Mouse (Mus musculus): ENCODE results near the gene Zfp850. TPM values are rescaled to one million over a fixed set of nuclear protein-coding genes. Genes with fewer than 3 reads are reported as not detected.
"Not testable (repeated sequence)": the region's sequence is repeated elsewhere in the genome, so short reads cannot be mapped to it uniquely, and the experiment has no call there.

Zfp850 gene
- total and polyA plus RNA-seq, 2 experiments from 2014 or later, result 4.0 to 14.2 TPM

DNA sequence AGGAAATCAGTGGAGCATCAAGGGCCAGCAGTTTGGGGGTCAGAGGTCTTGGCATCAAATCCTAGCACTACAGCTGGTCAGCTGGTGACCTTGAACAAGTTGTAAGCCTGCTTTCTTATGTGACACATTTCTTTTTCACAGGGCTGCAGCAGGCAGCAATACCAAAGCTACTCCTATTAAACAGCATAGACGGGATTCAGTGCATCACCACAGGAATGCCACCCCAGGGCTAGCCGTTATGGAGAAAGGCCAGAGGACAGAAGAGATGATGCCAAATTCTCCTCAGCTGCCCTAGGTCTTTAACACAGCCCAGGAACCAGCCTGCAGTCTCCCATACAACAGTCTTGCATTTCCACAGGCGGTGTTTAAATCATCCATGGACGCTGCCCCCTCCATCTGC, 30.6 kb upstream of the Zfp850 start:
- no peaks in the 10 kb centered on the region for H3K9me3 ChIP-seq (ENCODE audit: low read length)
- peaks cover 8% of the 10 kb centered on the region; the same call in 1 of the 2 replicates for H3K4me1 ChIP-seq (ENCODE audit: insufficient read depth)
- no peak for TF ChIP-seq CTCF (IDR thresholded peaks at IDR 0.05; ENCODE audit: low read depth)
- ATAC-seq (no peak), DNase-seq (no peak)
- H3K4me3 ChIP-seq (ENCODE audit: low read depth, low read length), result no peak overlapping the region
- no peak overlapping the region for H3K9ac ChIP-seq
- no peak overlapping the region for H3K4me2 ChIP-seq (ENCODE audit: low read depth)
- H3K36me3 ChIP-seq (ENCODE audit: insufficient read depth), result peaks cover 84% of the 10 kb centered on the region
- 82% methylated on average over 4 of the region's 4 CpGs for WGBS
- no peaks in the 10 kb centered on the region for H3K27me3 ChIP-seq (ENCODE audit: insufficient read depth, low read length)
- H3K27ac ChIP-seq (ENCODE audit: low read depth, low read length), result no peak overlapping the region

DNA sequence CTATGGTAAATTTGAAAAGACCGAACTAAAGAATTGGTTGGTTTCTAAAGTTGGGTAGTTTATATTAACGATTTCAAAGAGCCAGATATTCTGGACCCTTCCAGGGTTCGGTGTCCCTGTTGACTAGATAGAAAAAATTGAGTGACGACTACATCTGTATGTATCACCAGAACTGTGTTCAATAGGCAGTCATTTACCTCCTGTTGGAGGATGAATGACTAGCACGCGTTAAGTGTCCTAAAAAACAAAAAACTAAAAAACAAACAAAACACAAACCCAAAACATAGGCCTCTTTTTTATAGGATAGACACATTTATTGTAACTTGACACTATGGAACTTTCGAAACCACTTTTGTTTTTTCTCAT, 513 bp upstream of the Zfp850 start:
- Histone ChIP-seq H3K4me3 (ENCODE audit: low read depth, low read length) (peak overlapping the region; percentile 56), H3K9me3 (ENCODE audit: low read length) (no peaks in the 10 kb centered on the region), H3K4me1 (ENCODE audit: insufficient read depth) (no peaks in the 10 kb centered on the region), H3K27ac (ENCODE audit: low read depth, low read length) (no peak overlapping the region), H3K4me2 (ENCODE audit: low read depth) (peak overlapping the region; percentile 60), H3K36me3 (ENCODE audit: insufficient read depth) (no peaks in the 10 kb centered on the region; the same call in 1 of the 2 replicates), H3K9ac (peak overlapping the region; percentile 64), H3K27me3 (ENCODE audit: insufficient read depth, low read length) (no peaks in the 10 kb centered on the region)
- peak; percentile 14; the same call in 1 of the 2 replicates for ATAC-seq
- no peak for DNase-seq
- TF ChIP-seq CTCF (IDR thresholded peaks at IDR 0.05; ENCODE audit: low read depth), result no peak
- 20% methylated on average over 7 of the region's 7 CpGs for WGBS

DNA sequence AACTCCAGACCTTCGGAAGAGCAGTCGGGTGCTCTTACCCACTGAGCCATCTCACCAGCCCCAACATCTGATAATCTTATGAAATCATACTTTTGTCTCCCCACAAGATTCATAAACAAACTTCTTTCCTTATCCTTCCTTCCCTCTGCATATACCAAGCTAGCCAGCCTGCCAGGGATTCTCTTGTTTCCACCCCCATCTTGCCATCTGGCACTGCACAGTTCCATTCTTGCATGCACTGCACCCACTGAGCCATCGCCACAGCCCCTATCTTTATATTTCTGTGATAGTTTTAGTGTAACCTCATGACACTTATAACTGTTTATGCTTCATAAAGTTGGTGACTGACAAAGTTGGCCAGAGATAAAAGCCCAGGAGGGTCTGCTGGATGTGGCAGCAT, 3.6 kb downstream of the Zfp850 start:
- H3K9me3 ChIP-seq (ENCODE audit: low read length), result no peaks in the 10 kb centered on the region
- peaks cover 14% of the 10 kb centered on the region for H3K36me3 ChIP-seq (ENCODE audit: insufficient read depth)
- H3K27ac ChIP-seq (ENCODE audit: low read depth, low read length), result no peak overlapping the region
- no peak for ATAC-seq
- TF ChIP-seq CTCF (IDR thresholded peaks at IDR 0.05; ENCODE audit: low read depth), result no peak
- no peak overlapping the region for H3K9ac ChIP-seq
- no peaks in the 10 kb centered on the region for H3K4me1 ChIP-seq (ENCODE audit: insufficient read depth)
- H3K27me3 ChIP-seq (ENCODE audit: insufficient read depth, low read length), result no peaks in the 10 kb centered on the region
- H3K4me2 ChIP-seq (ENCODE audit: low read depth), result no peak overlapping the region
- WGBS, result 90% methylated on average over 3 of the region's 3 CpGs
- DNase-seq, result no peak
- no peak overlapping the region for H3K4me3 ChIP-seq (ENCODE audit: low read depth, low read length)

DNA sequence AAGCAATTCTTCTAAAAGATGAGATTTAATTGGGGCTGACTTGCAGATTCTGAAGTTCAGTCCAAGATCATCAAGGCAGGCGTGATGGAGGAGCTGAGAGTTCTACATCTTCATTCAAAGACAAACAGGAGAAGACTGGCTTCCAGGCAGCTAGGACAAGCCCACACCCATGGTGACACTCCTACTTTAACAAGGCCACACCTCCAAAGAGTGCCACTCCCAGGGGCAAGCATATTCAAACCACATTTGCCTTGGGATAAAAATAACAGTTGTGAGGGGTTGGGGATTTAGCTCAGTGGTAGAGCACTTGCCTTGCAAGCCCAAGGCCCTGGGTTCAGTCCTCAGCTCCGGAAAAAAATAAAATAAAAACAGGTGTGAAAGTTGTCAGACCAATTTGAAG, 31.7 kb downstream of the Zfp850 start:
- 81% methylated on average over 2 of the region's 2 CpGs for WGBS
- H3K9ac ChIP-seq, result no peak overlapping the region
- H3K27me3 ChIP-seq (ENCODE audit: insufficient read depth, low read length), result no peaks in the 10 kb centered on the region
- no peak overlapping the region for H3K4me3 ChIP-seq (ENCODE audit: low read depth, low read length)
- DNase-seq, result no peak
- peaks cover 28% of the 10 kb centered on the region for H3K9me3 ChIP-seq (ENCODE audit: low read length)
- TF ChIP-seq CTCF (IDR thresholded peaks at IDR 0.05; ENCODE audit: low read depth), result no peak
- no peak overlapping the region for H3K4me2 ChIP-seq (ENCODE audit: low read depth)
- no peak for ATAC-seq
- H3K36me3 ChIP-seq (ENCODE audit: insufficient read depth), result no peaks in the 10 kb centered on the region
- H3K27ac ChIP-seq (ENCODE audit: low read depth, low read length), result no peak overlapping the region
- peaks cover 10% of the 10 kb centered on the region for H3K4me1 ChIP-seq (ENCODE audit: insufficient read depth)

DNA sequence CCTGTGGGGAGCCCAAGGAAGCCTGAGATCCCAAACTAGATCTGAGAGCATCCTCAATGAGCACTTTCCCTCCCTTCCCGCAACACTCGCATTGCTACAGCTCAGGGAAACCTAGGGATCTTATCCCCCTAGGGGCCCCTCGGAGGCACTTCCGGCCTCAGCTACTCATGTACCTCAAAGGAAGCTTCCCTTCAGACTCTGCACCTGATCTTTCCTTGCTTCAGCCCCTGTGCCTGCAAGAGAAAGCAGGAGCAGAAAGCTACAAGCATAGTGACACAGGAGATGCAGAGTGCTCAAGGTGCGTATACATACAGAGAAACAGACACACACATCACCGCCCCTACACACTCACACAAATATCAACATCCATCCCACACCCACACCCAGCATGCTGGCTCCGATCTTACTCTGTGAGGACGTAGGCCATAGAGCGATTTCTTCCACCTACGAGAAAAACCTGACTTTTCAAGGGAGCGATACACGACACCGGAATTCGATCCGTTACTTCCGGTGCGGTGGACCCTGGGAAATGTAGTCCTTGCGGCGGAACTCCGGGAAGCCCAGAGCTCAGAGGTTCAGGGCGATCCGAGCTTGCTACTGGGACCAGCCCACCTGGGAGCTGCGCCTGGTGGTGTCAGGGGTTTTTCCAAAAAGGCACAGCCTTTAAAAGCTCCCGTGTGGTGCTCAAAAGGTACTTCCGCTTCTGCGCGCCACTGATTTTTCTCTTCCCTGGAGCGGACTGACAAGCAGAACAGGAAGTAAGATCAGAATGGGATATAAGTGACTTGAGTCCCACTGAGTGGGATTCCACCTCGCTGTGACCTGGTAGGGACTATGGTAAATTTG, 35.0 kb downstream of the Zfp850 start, which contains the start of gene Zfp780b:
Gene Zfp780b (minus strand): TSS at position 489 of the 846 bp plus-strand sequence.
- Histone ChIP-seq H3K4me1 (ENCODE audit: insufficient read depth) (peaks cover 10% of the 10 kb centered on the region), H3K27ac (ENCODE audit: low read depth, low read length) (peak within 1 kb of the TSS; percentile 87), H3K9me3 (ENCODE audit: low read length) (peaks cover 5% of the 10 kb centered on the region; the same call in 1 of the 2 replicates), H3K9ac (peak within 1 kb of the TSS; percentile 79), H3K4me2 (ENCODE audit: low read depth) (peak within 1 kb of the TSS; percentile 81), H3K27me3 (ENCODE audit: insufficient read depth, low read length) (no peaks in the 10 kb centered on the region), H3K4me3 (ENCODE audit: low read depth, low read length) (peak within 1 kb of the TSS; percentile 57), H3K36me3 (ENCODE audit: insufficient read depth) (0 out of 2 replicates have a peak, but pooled peaks cover 4% of the 10 kb centered on the region)
- DNase-seq (peak; percentile 79), ATAC-seq (peak; percentile 92)
- TF ChIP-seq CTCF (IDR thresholded peaks at IDR 0.05; ENCODE audit: low read depth), result no peak
- WGBS, result 1% methylated on average over 29 of the region's 29 CpGs

DNA sequence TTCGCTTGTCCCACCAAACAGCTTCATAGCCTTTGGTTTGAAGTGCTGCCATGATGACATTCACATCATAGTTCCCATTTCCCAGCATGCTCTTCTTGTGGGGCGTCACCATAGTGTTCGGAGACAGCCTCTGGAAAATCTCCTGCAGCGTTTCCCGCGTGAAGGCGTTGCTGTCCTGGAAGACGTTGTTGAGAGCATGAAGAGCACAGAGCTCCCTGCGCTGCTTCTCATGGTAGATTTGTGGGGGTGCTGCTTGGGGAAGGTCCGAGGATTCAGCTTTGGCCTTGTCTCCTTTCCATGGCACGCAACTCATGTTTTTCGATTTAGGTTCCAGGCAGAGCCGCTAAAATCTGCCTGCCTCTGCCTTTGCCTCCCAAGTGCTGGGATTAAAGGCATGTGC, 64.5 kb downstream of the Zfp850 start:
- not testable (repeated sequence) for DNase-seq; H3K4me3 ChIP-seq (ENCODE audit: low read depth, low read length); H3K9me3 ChIP-seq (ENCODE audit: low read length); ATAC-seq; H3K9ac ChIP-seq; H3K27ac ChIP-seq (ENCODE audit: low read depth, low read length); H3K4me1 ChIP-seq (ENCODE audit: insufficient read depth); H3K36me3 ChIP-seq (ENCODE audit: insufficient read depth); H3K4me2 ChIP-seq (ENCODE audit: low read depth); H3K27me3 ChIP-seq (ENCODE audit: insufficient read depth, low read length)
- 92% methylated on average over 13 of the region's 13 CpGs for WGBS

DNA sequence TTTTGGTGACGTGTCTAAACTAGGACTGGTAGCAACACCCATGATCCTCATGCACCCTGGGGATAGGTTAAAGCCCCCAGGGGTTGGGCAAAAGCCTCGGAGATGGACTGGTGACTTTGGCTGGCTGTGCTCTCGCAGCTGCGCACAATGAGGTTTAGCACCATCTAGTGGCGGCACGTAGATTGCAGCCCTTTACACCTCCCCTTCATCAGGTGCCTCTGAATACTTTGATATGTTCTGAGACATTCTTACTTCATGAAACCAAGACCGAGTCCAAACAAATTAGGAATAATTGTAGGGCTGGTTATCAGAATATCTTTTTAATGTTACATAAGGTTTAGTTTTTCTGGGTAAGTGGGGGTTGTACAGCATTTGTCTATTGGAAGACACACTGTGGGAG, 72.0 kb downstream of the Zfp850 start:
- WGBS, result 36% methylated on average over 4 of the region's 7 CpGs
- not testable (repeated sequence) for ATAC-seq; H3K4me1 ChIP-seq (ENCODE audit: insufficient read depth); H3K9me3 ChIP-seq (ENCODE audit: low read length); H3K4me2 ChIP-seq (ENCODE audit: low read depth); H3K9ac ChIP-seq; H3K27me3 ChIP-seq (ENCODE audit: insufficient read depth, low read length); H3K4me3 ChIP-seq (ENCODE audit: low read depth, low read length); H3K36me3 ChIP-seq (ENCODE audit: insufficient read depth); H3K27ac ChIP-seq (ENCODE audit: low read depth, low read length)
- DNase-seq, result peak; percentile 20
- peak; percentile 49; the same call in 1 of the 2 replicates for TF ChIP-seq CTCF (IDR thresholded peaks at IDR 0.05; ENCODE audit: low read depth)

Other genes starting within 250 kb of the Zfp850 start
- gene Zfp626, start 206.9 kb downstream of the Zfp850 start, total RNA-seq (2014; rRNA removed), result 4.6 and 9.5 TPM in 2 replicates
- 0.84 and 1.1 TPM in 2 replicates for gene Zfp626, start 206.9 kb downstream of the Zfp850 start, polyA plus RNA-seq (2015; fragmentation: Nextera tagmentation; extraction: Ambion mirVana)
- gene Zfp59, start 175.5 kb downstream of the Zfp850 start, total RNA-seq (2014; rRNA removed), result 10.7 and 11.6 TPM in 2 replicates
- 3.5 and 5.2 TPM in 2 replicates for gene Zfp59, start 175.5 kb downstream of the Zfp850 start, polyA plus RNA-seq (2015; fragmentation: Nextera tagmentation; extraction: Ambion mirVana)
- 2.5 and 2.8 TPM in 2 replicates for gene Zfp607a, start 156.6 kb downstream of the Zfp850 start, total RNA-seq (2014; rRNA removed)
- 0.54 and 0.68 TPM in 2 replicates for gene Zfp607a, start 156.6 kb downstream of the Zfp850 start, polyA plus RNA-seq (2015; fragmentation: Nextera tagmentation; extraction: Ambion mirVana)
- 15.3 and 19.7 TPM in 2 replicates for gene Zfp974, start 84.7 kb downstream of the Zfp850 start, total RNA-seq (2014; rRNA removed)
- gene Zfp974, start 84.7 kb downstream of the Zfp850 start, polyA plus RNA-seq (2015; fragmentation: Nextera tagmentation; extraction: Ambion mirVana), result 3.2 and 5.5 TPM in 2 replicates
- gene Zfp780b, start 34.9 kb downstream of the Zfp850 start, total RNA-seq (2014; rRNA removed), result 28.8 and 32.2 TPM in 2 replicates
- 12.9 and 19.9 TPM in 2 replicates for gene Zfp780b, start 34.9 kb downstream of the Zfp850 start, polyA plus RNA-seq (2015; fragmentation: Nextera tagmentation; extraction: Ambion mirVana)
- gene Psmc4, start 36.0 kb upstream of the Zfp850 start, total RNA-seq (2014; rRNA removed), result 200 and 233 TPM in 2 replicates
- 265 and 268 TPM in 2 replicates for gene Psmc4, start 36.0 kb upstream of the Zfp850 start, polyA plus RNA-seq (2015; fragmentation: Nextera tagmentation; extraction: Ambion mirVana)
- 0.57 and 0.62 TPM in 2 replicates for gene Fcgbp, start 57.1 kb upstream of the Zfp850 start, total RNA-seq (2014; rRNA removed)
- gene Fcgbp, start 57.1 kb upstream of the Zfp850 start, polyA plus RNA-seq (2015; fragmentation: Nextera tagmentation; extraction: Ambion mirVana), result 0.45 and 0.52 TPM in 2 replicates
- under 0.01 and 0.19 TPM in 2 replicates for gene 9530053A07Rik, start 115.4 kb upstream of the Zfp850 start, total RNA-seq (2014; rRNA removed)
- gene 9530053A07Rik, start 115.4 kb upstream of the Zfp850 start, polyA plus RNA-seq (2015; fragmentation: Nextera tagmentation; extraction: Ambion mirVana), result 0.08 TPM in 2 replicates
- gene Fbl, start 155.6 kb upstream of the Zfp850 start, total RNA-seq (2014; rRNA removed), result 40.4 and 49.5 TPM in 2 replicates
- 86.3 and 91.3 TPM in 2 replicates for gene Fbl, start 155.6 kb upstream of the Zfp850 start, polyA plus RNA-seq (2015; fragmentation: Nextera tagmentation; extraction: Ambion mirVana)
- gene Dyrk1b, start 165.4 kb upstream of the Zfp850 start, total RNA-seq (2014; rRNA removed), result 21.0 and 23.3 TPM in 2 replicates
- gene Dyrk1b, start 165.4 kb upstream of the Zfp850 start, polyA plus RNA-seq (2015; fragmentation: Nextera tagmentation; extraction: Ambion mirVana), result 5.5 and 7.4 TPM in 2 replicates